Mouse (Mus musculus) spleen, adult 2 months (tissue): ENCODE measurements around the gene Ppfia1. TPM values are rescaled to one million over a fixed set of nuclear protein-coding genes. Genes with fewer than 3 reads are reported as not detected.

Source experiments
- DNase-seq, 2 experiments: peaks; one replicate each; pipeline versions ENCODE4 v3.0.0 to v3.0.0-alpha.2; 2012 to 2021; ENCODE audit warnings: low spot score in 2 of 2, low read depth in 1 of 2
- H3K27ac ChIP-seq: fragments of 200-500 bp; 2 replicates; pipeline ENCODE4 v1.5.1; 2012; ENCODE audit warnings: low read length, inconsistent platforms; ENCODE audit not compliant: insufficient read depth
- H3K27me3 ChIP-seq: fragments of 200-500 bp; 2 replicates; pipeline ENCODE4 v1.6.1; 2012; ENCODE audit warnings: mild to moderate bottlenecking, moderate library complexity, low read length, inconsistent platforms; ENCODE audit not compliant: control insufficient read depth, insufficient read depth
- H3K36me3 ChIP-seq: fragments of 200-500 bp; 2 replicates; pipeline ENCODE4 v1.6.1; 2012; ENCODE audit warnings: mild to moderate bottlenecking, low read length, inconsistent platforms; ENCODE audit not compliant: control insufficient read depth, insufficient read depth
- H3K4me1 ChIP-seq: fragments of 200-500 bp; 2 replicates; pipeline ENCODE4 v1.6.1; 2011; ENCODE audit warnings: inconsistent platforms; ENCODE audit not compliant: control insufficient read depth, insufficient read depth, insufficient read length
- H3K4me3 ChIP-seq: fragments of 200-500 bp; 2 replicates; pipeline ENCODE4 v1.5.1; 2011; ENCODE audit warnings: mild to moderate bottlenecking, inconsistent platforms; ENCODE audit not compliant: insufficient read depth, insufficient read length; ENCODE audit errors: extremely low read depth
- CTCF ChIP-seq: fragments of 200-500 bp; IDR thresholded peaks from 2 replicates; pipeline ENCODE4 v1.5.1; 2011; ENCODE audit warnings: mild to moderate bottlenecking, inconsistent platforms; ENCODE audit not compliant: insufficient read depth, insufficient read length, insufficient replicate concordance; ENCODE audit errors: extremely low read depth
- POLR2A ChIP-seq: fragments of 200-500 bp; IDR thresholded peaks from 2 replicates; pipeline ENCODE4 v1.6.1; 2011; ENCODE audit warnings: low read depth, low read length, inconsistent platforms
- WGBS: fragments of 180-500 bp; shearing (Covaris S2); methylation state at CpG from one replicate; pipeline ENCODE4 v1.1.7; 2018; 5-methylcytosine and 5-hydroxymethylcytosine counted together
- polyA plus RNA-seq: library from polyadenylated mRNA; depleted of rRNA; stranded (reverse); fragments of >200 nt; gene quantifications from 2 replicates; pipeline ENCODE4 v1.2.3, GENCODE M21; 2012

The Ppfia1 gene
- polyA plus RNA-seq, 1 experiment, result 23.5 TPM

- 93% methylated on average over 4 of the region's 4 CpGs for WGBS
- 0 out of 2 replicates have a peak, but pooled peaks cover 1% of the 10 kb centered on the region for H3K36me3 ChIP-seq
Observed at GRCm38 (mm10) chr7:144538030-144538644, 15.4 kb downstream of the Ppfia1 start.

GRCm38 (mm10) chr7:144536367-144536766 lies 17.2 kb downstream of the Ppfia1 start:
- DNase-seq, result no peak
- H3K36me3 ChIP-seq, result 0 out of 2 replicates have a peak, but pooled peaks cover 1% of the 10 kb centered on the region
- peaks cover 4% of the 10 kb centered on the region; the same call in 1 of the 2 replicates for H3K4me1 ChIP-seq
- TF ChIP-seq CTCF (no peak), POLR2A (no peak)
- WGBS, result 64% methylated on average over 3 of the region's 3 CpGs
- no peaks in the 10 kb centered on the region for H3K27me3 ChIP-seq
- H3K27ac ChIP-seq, result no peak overlapping the region
- no peak overlapping the region for H3K4me3 ChIP-seq

More at GRCm38 (mm10) chr7:144538030-144538644, 15.4 kb downstream of the Ppfia1 start:
- Histone ChIP-seq H3K27ac (no peak overlapping the region), H3K27me3 (no peaks in the 10 kb centered on the region), H3K4me3 (no peak overlapping the region), H3K4me1 (no peaks in the 10 kb centered on the region; the same call in 1 of the 2 replicates)
- TF ChIP-seq POLR2A (no peak), CTCF (no peak)
- no peak for DNase-seq

GRCm38 (mm10) chr7:144534773-144535172 lies 18.8 kb downstream of the Ppfia1 start:
- no peak overlapping the region for H3K4me3 ChIP-seq
- no peaks in the 10 kb centered on the region for H3K36me3 ChIP-seq
- H3K4me1 ChIP-seq, result peaks cover 4% of the 10 kb centered on the region; the same call in 1 of the 2 replicates
- TF ChIP-seq CTCF (no peak), POLR2A (no peak)
- H3K27me3 ChIP-seq, result no peaks in the 10 kb centered on the region
- no peak for DNase-seq
- no peak overlapping the region for H3K27ac ChIP-seq
- WGBS, result 83% methylated on average over 3 of the region's 3 CpGs

GRCm38 (mm10) chr7:144531585-144532378 lies 21.7 kb downstream of the Ppfia1 start:
- Histone ChIP-seq H3K4me3 (no peak overlapping the region), H3K36me3 (no peaks in the 10 kb centered on the region), H3K27me3 (no peaks in the 10 kb centered on the region), H3K27ac (no peak overlapping the region), H3K4me1 (peaks cover 4% of the 10 kb centered on the region; the same call in 1 of the 2 replicates)
- DNase-seq, result no peak
- TF ChIP-seq CTCF (no peak), POLR2A (no peak)
- WGBS, result 71% methylated on average over 7 of the region's 7 CpGs

GRCm38 (mm10) chr7:144529851-144530250 lies 23.7 kb downstream of the Ppfia1 start:
- TF ChIP-seq POLR2A (no peak), CTCF (no peak)
- DNase-seq, result no peak
- no peaks in the 10 kb centered on the region for H3K36me3 ChIP-seq
- no peak overlapping the region for H3K27ac ChIP-seq
- no peak overlapping the region for H3K4me3 ChIP-seq
- no peaks in the 10 kb centered on the region for H3K27me3 ChIP-seq
- WGBS, result 74% methylated on average over 3 of the region's 3 CpGs
- peaks cover 4% of the 10 kb centered on the region; the same call in 1 of the 2 replicates for H3K4me1 ChIP-seq

GRCm38 (mm10) chr7:144527723-144528221 lies 25.8 kb downstream of the Ppfia1 start:
- Histone ChIP-seq H3K4me3 (no peak overlapping the region), H3K27me3 (no peaks in the 10 kb centered on the region), H3K27ac (no peak overlapping the region), H3K4me1 (peaks cover 4% of the 10 kb centered on the region; the same call in 1 of the 2 replicates), H3K36me3 (no peaks in the 10 kb centered on the region)
- 32% methylated on average over 1 of the region's 1 CpGs for WGBS
- TF ChIP-seq POLR2A (no peak), CTCF (no peak)
- DNase-seq, result no peak

GRCm38 (mm10) chr7:144526649-144527048 lies 26.9 kb downstream of the Ppfia1 start:
- 79% methylated on average over 2 of the region's 2 CpGs for WGBS

More at GRCm38 (mm10) chr7:144526649-144527048, 26.9 kb downstream of the Ppfia1 start:
- Histone ChIP-seq H3K36me3 (no peaks in the 10 kb centered on the region), H3K27me3 (no peaks in the 10 kb centered on the region), H3K4me3 (no peak overlapping the region), H3K27ac (no peak overlapping the region), H3K4me1 (no peaks in the 10 kb centered on the region; the same call in 1 of the 2 replicates)
- TF ChIP-seq CTCF (no peak), POLR2A (no peak)
- DNase-seq, result no peak
